Mouse (Mus musculus) lung, embryonic 14.5 days (tissue): ENCODE data around the gene D1Ertd622e. TPM values are rescaled to one million over a fixed set of nuclear protein-coding genes. Genes with fewer than 3 reads are reported as not detected.

Experiments used
- ATAC-seq: fragments of 200-750 bp; cut with Nextera tagmentation; 2 replicates; pipeline ENCODE4 v1.8.0; 2017; ENCODE audit warnings: mild to moderate bottlenecking, moderate TSS enrichment, moderate library complexity; ENCODE audit not compliant: insufficient read depth
- DNase-seq: peaks from one replicate; pipeline ENCODE4 v3.0.0-alpha.2; 2015
- H3K27ac ChIP-seq: fragments of 300-500 bp; sonication (generic); 2 replicates; pipeline ENCODE4 v1.5.1; 2014; ENCODE audit warnings: low read depth, mild to moderate bottlenecking, moderate library complexity
- H3K27me3 ChIP-seq: fragments of 300-500 bp; sonication (generic); 2 replicates; pipeline ENCODE4 v1.6.1; 2014; ENCODE audit warnings: low read length, control low read depth; ENCODE audit not compliant: insufficient read depth
- H3K36me3 ChIP-seq: fragments of 300-500 bp; sonication (generic); 2 replicates; pipeline ENCODE4 v1.6.1; 2014; ENCODE audit warnings: control low read depth; ENCODE audit not compliant: insufficient read depth
- H3K4me1 ChIP-seq: fragments of 300-500 bp; sonication (generic); 2 replicates; pipeline ENCODE4 v1.6.1; 2014; ENCODE audit warnings: antibody characterized with exemption, control low read depth; ENCODE audit not compliant: insufficient read depth
- H3K4me2 ChIP-seq: fragments of 300-500 bp; sonication (generic); 2 replicates; pipeline ENCODE4 v1.6.1; 2014; ENCODE audit warnings: mild to moderate bottlenecking
- H3K4me3 ChIP-seq: fragments of 300-500 bp; sonication (generic); 2 replicates; pipeline ENCODE4 v1.5.1; 2014; ENCODE audit warnings: low read depth, low read length
- H3K9ac ChIP-seq: fragments of 300-500 bp; sonication (generic); 2 replicates; pipeline ENCODE4 v1.6.1; 2014
- H3K9me3 ChIP-seq: fragments of 300-500 bp; sonication (generic); 2 replicates; pipeline ENCODE4 v1.6.1; 2016; ENCODE audit warnings: low read depth, low read length, control low read depth
- CTCF ChIP-seq: IDR thresholded peaks from 2 replicates; pipeline ENCODE4 v1.5.1; 2016; ENCODE audit warnings: antibody characterized with exemption, low read depth
- WGBS: fragments of 180-500 bp; shearing (Covaris S2); extraction: QIAGEN DNeasy Blood & Tissue Kit; methylation state at CpG from one replicate; pipeline ENCODE4 v1.1.7; 2014; 5-methylcytosine and 5-hydroxymethylcytosine counted together
- polyA plus RNA-seq: library from polyadenylated mRNA; unstranded; fragments of >200 nt; fragmentation: Nextera tagmentation; extraction: Ambion mirVana; gene quantifications from 2 replicates; pipeline ENCODE4 v1.2.1, GENCODE M21; 2014

D1Ertd622e gene
- polyA plus RNA-seq, 1 experiment from 2014 or later: 17.1 TPM

DNA sequence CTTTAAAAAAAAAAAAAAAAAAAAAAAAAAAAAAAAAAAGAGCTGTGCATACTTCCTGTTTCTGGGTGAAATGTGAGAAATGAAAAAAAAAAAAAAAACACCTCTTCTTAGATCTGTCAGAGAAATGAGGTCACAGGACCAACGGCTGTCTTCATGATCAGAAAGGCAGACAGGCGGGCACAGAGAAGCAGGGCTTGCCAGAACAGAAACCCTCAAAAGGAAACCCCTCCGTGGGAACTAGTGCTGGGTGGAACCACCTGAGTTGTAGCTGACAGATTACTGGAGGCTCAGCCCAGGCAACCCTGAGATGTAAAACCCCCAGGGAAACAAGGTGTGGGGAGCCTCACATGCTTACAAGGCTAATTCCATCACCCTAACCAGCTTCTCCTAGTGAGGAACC lies 81.6 kb downstream of the D1Ertd622e start:
- no peak for ATAC-seq

DNA sequence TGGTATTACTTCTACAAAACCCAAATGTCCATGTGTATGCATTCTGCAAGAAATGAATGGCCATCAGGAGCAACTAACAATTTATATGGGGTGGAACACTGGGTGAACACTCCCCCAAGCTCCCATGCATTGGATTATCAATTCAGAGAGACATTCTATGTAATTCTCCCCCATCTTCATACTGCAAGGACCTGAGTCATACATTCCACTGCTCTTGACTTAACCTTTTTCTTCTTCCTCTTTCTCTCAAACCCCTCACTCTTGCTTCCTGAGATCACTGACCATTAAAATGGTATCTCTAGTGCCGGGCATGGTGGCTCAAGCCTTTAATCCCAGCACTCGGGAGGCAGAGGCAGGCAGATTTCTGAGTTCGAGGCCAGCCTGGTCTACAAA lies 83.9 kb downstream of the D1Ertd622e start:
- no peak overlapping the region for H3K27ac ChIP-seq
- DNase-seq: no peak
- no peak overlapping the region for H3K4me3 ChIP-seq
- 88% methylated on average over 3 of the region's 3 CpGs for WGBS
- H3K27me3 ChIP-seq: no peaks in the 10 kb centered on the region
- no peak overlapping the region for H3K4me2 ChIP-seq
- H3K9me3 ChIP-seq: no peaks in the 10 kb centered on the region
- TF ChIP-seq CTCF: no peak
- no peaks in the 10 kb centered on the region for H3K4me1 ChIP-seq
- H3K36me3 ChIP-seq: no peaks in the 10 kb centered on the region
- no peak overlapping the region for H3K9ac ChIP-seq
- no peak for ATAC-seq

More for the DNA sequence above, 81.6 kb downstream of the D1Ertd622e start:
- H3K27ac ChIP-seq: no peak overlapping the region
- 69% methylated on average over 3 of the region's 3 CpGs for WGBS
- H3K4me3 ChIP-seq: no peak overlapping the region
- H3K36me3 ChIP-seq: no peaks in the 10 kb centered on the region
- DNase-seq: no peak
- no peak overlapping the region for H3K9ac ChIP-seq
- no peaks in the 10 kb centered on the region for H3K27me3 ChIP-seq
- no peaks in the 10 kb centered on the region for H3K4me1 ChIP-seq
- no peaks in the 10 kb centered on the region for H3K9me3 ChIP-seq
- no peak for TF ChIP-seq CTCF
- no peak overlapping the region for H3K4me2 ChIP-seq

DNA sequence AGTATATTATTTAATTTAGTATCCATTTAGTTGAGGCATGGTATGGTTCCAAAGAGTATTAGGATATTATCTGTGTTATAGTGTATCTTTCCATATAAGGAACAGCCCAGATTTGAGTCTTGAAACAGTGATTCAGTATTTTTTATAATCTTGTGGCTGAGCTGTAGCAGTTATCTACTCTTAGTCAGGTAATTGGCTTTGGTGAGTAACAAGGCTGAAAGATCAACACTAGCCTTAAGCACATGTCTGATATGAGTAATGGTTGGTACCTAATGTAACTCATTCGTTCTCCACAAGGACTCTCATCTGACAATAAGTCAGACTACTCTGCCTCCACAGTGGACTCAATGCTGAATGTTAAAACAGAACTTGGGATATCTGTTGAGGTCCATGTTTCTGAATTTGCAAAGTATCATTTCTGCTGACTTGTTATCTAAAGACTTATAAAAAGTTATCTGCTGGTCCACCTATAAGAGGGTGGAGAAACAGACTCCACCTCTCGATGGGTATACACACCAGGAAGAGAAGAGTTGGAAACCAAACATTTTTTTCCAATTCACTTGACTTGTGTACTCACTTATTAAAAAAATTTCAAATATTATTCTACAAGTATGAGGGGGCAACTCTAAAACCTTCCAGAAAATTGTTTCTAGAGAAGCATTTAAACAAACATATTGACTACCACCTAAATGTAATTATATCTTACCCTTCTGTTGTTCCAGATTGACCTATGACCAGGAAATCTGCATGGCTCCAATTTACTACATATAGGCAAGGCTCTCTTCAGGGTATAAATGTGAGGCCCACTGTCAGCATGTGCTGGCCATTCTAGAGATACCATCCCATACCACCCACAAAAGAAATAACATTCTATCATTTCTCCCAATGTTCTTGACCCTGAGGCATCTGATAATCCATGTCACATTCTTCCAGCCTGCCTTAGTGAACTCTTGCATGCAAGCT lies 84.5 kb downstream of the D1Ertd622e start:
- TF ChIP-seq CTCF: no peak
- Histone ChIP-seq H3K27ac (no peak overlapping the region), H3K36me3 (no peaks in the 10 kb centered on the region), H3K4me2 (no peak overlapping the region), H3K9me3 (no peaks in the 10 kb centered on the region), H3K4me1 (no peaks in the 10 kb centered on the region), H3K4me3 (no peak overlapping the region), H3K27me3 (no peaks in the 10 kb centered on the region), H3K9ac (no peak overlapping the region)
- 75% methylated on average over 2 of the region's 2 CpGs for WGBS
- DNase-seq (no peak), ATAC-seq (no peak)

DNA sequence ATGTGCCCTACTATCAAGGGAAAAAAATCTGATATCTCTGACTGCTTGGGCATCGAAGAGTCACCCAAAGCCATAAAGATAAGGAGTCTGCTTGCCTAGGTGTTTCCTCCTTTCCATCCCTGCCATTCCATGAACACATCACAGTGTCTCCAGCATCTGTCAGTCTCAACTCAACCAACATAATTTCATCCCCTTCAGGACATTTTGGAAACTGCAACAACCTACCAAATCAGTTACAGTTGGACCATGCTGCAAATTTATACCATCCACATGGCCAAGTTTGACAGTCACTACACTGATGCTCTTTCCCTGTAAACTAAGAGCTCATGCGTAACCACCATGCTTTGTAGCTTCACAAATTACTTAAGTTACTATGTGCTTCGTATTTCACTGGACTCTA lies 85.3 kb downstream of the D1Ertd622e start:
- no peak overlapping the region for H3K9ac ChIP-seq
- H3K4me1 ChIP-seq: no peaks in the 10 kb centered on the region
- no peak for TF ChIP-seq CTCF
- WGBS: 88% methylated on average over 3 of the region's 3 CpGs
- H3K27me3 ChIP-seq: no peaks in the 10 kb centered on the region
- H3K27ac ChIP-seq: no peak overlapping the region
- H3K9me3 ChIP-seq: no peaks in the 10 kb centered on the region
- ATAC-seq (no peak), DNase-seq (no peak)
- no peak overlapping the region for H3K4me3 ChIP-seq
- H3K36me3 ChIP-seq: no peaks in the 10 kb centered on the region
- H3K4me2 ChIP-seq: no peak overlapping the region

DNA sequence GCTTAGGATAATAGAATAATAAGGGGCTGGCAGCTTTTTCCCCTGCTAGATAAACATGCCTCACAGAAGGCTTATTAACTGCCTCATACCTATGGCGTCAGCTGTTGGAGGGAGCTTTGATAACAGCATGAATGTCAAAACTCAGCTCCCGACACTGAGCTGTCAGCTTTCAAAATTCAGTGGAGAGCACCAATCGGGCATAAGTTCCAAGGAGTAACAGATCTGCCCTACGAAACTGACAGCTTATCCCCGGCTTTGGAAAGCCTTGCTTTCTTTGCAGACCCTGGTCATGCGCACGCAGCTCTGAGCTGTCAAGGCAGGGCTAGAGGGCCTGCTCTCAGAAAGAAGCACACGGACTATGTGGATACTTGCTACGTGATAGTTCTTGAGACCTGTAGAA lies 91.1 kb downstream of the D1Ertd622e start:
- Histone ChIP-seq H3K9ac (no peak overlapping the region), H3K27me3 (no peaks in the 10 kb centered on the region), H3K9me3 (no peaks in the 10 kb centered on the region), H3K36me3 (no peaks in the 10 kb centered on the region), H3K27ac (no peak overlapping the region), H3K4me3 (no peak overlapping the region), H3K4me1 (no peaks in the 10 kb centered on the region), H3K4me2 (no peak overlapping the region)
- no peak for TF ChIP-seq CTCF
- 38% methylated on average over 9 of the region's 9 CpGs for WGBS
- ATAC-seq: no peak
- DNase-seq: peak; percentile 11

DNA sequence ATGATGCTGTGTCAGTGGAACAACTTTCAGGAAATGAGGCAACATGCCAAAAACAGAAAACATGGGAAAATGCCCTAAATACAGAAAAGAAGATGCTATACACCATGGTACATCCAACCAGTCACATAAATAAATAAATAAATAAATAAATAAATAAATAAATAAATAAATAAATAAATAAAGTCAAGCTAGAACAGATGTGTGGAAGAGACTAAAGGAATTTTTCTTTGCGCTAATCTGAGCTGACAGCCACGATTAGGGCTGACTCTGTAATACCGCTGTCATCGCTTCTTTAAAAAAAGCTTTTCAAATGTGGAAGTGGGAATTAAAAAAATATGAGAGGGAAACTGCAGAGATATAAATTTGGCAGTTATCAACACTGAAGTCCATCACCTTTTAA lies 93.9 kb downstream of the D1Ertd622e start:
- Histone ChIP-seq H3K36me3 (no peaks in the 10 kb centered on the region), H3K27me3 (no peaks in the 10 kb centered on the region), H3K27ac (no peak overlapping the region), H3K4me2 (no peak overlapping the region), H3K9me3 (no peaks in the 10 kb centered on the region), H3K4me3 (no peak overlapping the region), H3K9ac (no peak overlapping the region), H3K4me1 (no peaks in the 10 kb centered on the region)
- DNase-seq (no peak), ATAC-seq (no peak)
- 85% methylated on average over 4 of the region's 4 CpGs for WGBS
- TF ChIP-seq CTCF: no peak

DNA sequence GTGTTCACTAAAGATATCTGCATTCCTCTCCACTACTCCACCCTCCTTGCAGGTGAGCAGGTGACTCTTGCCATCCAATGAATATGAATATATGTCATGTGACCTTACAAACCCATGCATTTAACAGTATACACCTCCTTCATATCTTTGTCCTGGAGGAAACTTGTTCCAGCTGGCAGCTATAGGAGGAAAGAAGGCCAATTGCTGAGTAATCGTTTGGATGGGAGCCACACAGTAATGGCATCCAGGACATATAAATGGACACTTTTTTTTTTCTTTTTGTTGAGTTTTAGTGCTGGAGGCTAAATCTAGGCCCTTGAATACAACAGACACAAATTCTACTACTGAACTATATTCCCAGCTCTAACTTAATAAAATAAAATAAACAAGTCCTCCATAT lies 97.2 kb downstream of the D1Ertd622e start:
- H3K27me3 ChIP-seq: no peaks in the 10 kb centered on the region
- no peak overlapping the region for H3K9ac ChIP-seq
- H3K27ac ChIP-seq: no peak overlapping the region
- no peaks in the 10 kb centered on the region for H3K36me3 ChIP-seq
- DNase-seq: no peak
- no peak for TF ChIP-seq CTCF
- WGBS: 84% methylated on average over 1 of the region's 1 CpGs
- H3K4me3 ChIP-seq: no peak overlapping the region
- no peak overlapping the region for H3K4me2 ChIP-seq
- ATAC-seq: no peak
- no peaks in the 10 kb centered on the region for H3K4me1 ChIP-seq
- H3K9me3 ChIP-seq: no peaks in the 10 kb centered on the region
